Mouse (Mus musculus): ENCODE data around the gene Nrip2.

- TF ChIP-seq USF1 (IDR thresholded peaks at IDR 0.05; ENCODE audit: low read depth), result peak; percentile 90
- no peak for TF ChIP-seq CTCF (IDR thresholded peaks at IDR 0.05; ENCODE audit: control insufficient read depth, insufficient read depth, insufficient read length)
These were observed 36.6 kb upstream of the Nrip2 start, which contains the start of the genes Rhno1 and Foxm1 for GRCm38 (mm10) chr6:128362381-128363006.

Measured in C2C12 (cell line).